Mouse (Mus musculus) left cerebral cortex, postnatal 25 days (tissue): ENCODE measurements around the gene Abcc12. TPM values are rescaled to one million over a fixed set of nuclear protein-coding genes. Genes with fewer than 3 reads are reported as not detected.

Source experiments
- DNase-seq, 2 experiments: peaks; one replicate each; pipeline ENCODE4 v3.0.0; 2022; ENCODE audit warnings: low spot score in 2 of 2, mixed read lengths in 1 of 2
- intact Hi-C: fragments of 180-260 bp; cut with DNase I; formaldehyde crosslinking; loops from one replicate; pipeline ENCODE4 v1.15.1; 2025
- microRNA-seq, 2 experiments: library from miRNA; unstranded; fragments of <30 nt; microRNA quantifications; one replicate each; pipeline ENCODE4 v1.2.0; 2022
- total RNA-seq, 2 experiments: library from RNA; stranded (reverse); gene quantifications; 2 replicates each; pipeline ENCODE4 v1.2.3; 2021

Gene Abcc12
- total RNA-seq, 2 experiments from 2014 or later: 0.23 to 0.46 TPM

DNA sequence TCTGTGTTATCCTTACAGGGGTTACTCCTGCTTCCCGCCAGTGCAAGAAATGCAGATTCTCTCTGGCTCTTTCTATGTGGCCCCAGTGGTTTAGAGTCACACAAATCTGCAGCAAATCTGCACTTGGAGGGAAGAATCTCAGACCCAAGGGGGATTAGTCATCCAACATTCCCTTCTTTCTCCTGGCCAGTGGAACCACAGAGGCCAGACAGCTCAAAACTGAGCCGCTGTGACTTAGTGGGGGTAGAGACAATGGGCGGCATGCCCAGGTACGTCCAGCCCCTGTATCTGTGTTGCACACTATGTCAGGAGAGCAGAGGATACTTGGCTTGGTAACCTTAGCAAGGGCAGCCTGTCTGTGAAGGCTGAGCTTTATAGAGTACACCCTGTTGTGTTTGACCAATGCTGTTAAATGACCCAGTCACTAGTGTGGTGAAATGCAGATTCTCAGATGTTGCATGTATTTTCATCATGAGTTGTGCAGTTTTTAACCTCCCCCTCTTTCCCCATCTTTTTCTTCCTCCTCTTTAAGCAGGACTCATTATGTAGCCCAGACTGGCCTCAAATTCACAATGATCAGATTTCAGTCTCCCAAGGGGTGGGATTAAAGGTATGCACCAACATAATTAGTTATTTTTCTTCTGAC is 130.5 kb downstream of the Abcc12 start:
- intact Hi-C loops: no loop called here
- no peak for DNase-seq

DNA sequence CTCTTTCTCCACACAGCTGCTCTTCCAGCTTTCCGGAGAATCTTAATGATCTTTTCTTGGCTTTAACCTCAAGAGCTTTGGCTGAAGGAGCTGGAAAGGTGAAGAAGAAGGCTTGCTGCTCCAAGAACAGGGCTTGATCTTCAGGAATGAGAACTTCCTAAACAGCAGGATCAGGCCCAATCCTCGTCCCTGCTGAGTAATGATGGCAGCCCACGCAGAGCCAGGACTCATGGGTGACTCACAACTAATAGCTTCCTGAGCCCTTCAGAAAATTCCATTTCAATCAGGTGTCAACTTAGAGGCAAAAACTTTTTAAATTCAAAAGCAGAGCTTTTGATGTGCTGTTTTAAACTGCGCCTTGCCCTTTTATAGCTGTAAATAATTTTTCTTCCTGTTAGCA is 135.0 kb downstream of the Abcc12 start:
- intact Hi-C loops: no loop called here
- no peak for DNase-seq

GRCm38 (mm10) chr8:86443744-86444143 is 136.7 kb downstream of the Abcc12 start:
- DNase-seq: no peak
- intact Hi-C loops: no loop called here

DNA sequence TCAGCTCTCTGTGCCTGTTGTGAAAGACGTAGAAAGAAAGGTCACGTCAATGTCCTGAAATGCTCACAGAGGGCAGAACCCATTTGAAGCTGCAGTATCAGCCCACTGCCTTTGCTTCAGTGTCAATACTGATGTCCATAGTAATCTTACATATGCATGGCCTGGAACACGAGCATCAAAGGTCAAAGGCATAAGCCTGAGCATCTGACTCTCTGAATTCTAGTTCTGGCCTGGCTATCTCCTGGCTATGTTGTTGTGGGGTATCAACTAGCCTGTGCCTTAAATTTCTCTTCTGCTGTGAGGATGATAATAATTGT is 141.5 kb downstream of the Abcc12 start:
- intact Hi-C loops: loop anchor here (10.0 kb wide), 1 partner anchor 136 kb away; no protein-coding TSS in a partner anchor
- DNase-seq: no peak

GRCm38 (mm10) chr8:86438133-86438982 is 142.1 kb downstream of the Abcc12 start:
- peak; percentile 78 to 88 for DNase-seq
- intact Hi-C loops: loop anchor here (10.0 kb wide), 1 partner anchor 136 kb away; no protein-coding TSS in a partner anchor

GRCm38 (mm10) chr8:86437418-86437817 is 143.1 kb downstream of the Abcc12 start:
- intact Hi-C loops: loop anchor here (10.0 kb wide), 1 partner anchor 137 kb away; no protein-coding TSS in a partner anchor
- peak in 1 of 2 experiments; percentile 85 for DNase-seq

Small RNAs within 50 kb of the gene (microRNA-seq; reads per million reads assigned to microRNA genes)
- 0 reads per million in 2 experiments for gene Gm44348

Other genes with a start within 250 kb of the Abcc12 start
- 10 to 100 TPM; 57.6 to 63.9 TPM for gene Lonp2, start 43.4 kb upstream of the Abcc12 start, total RNA-seq
- gene Gm10638, start 165.0 kb upstream of the Abcc12 start, total RNA-seq: 1 to 10 TPM; 3.2 to 3.4 TPM
- 10 to 100 TPM; 28.6 to 32.1 TPM for gene Siah1a, start 165.2 kb upstream of the Abcc12 start, total RNA-seq